Mouse (Mus musculus) heart, adult 18-20 months (tissue): ENCODE measurements around the gene Hdgfl2. TPM values are rescaled to one million over a fixed set of nuclear protein-coding genes. Genes with fewer than 3 reads are reported as not detected.
A peak's percentile ranks its signal among the peaks of the same experiment; 100 is the strongest.

ENCODE experiments used
- DNase-seq, 2 experiments: peaks; one replicate each; pipeline ENCODE4 v3.0.0; 2021 to 2022; ENCODE audit warnings: mixed read lengths in 1 of 2
- long read RNA-seq, 2 experiments: library from polyadenylated mRNA; stranded (forward); transcript quantifications; one replicate each; pipeline ENCODE4 v2.0.0; 2021
- total RNA-seq, 2 experiments: library from RNA; stranded (reverse); gene quantifications; 2 replicates each; pipeline ENCODE4 v1.2.3; 2021

Hdgfl2 gene
- 10 to 100 TPM; 30.6 to 37.2 TPM for total RNA-seq
- long read RNA-seq, experiment 1, transcript Hdgfl2-212 (16 exons, 2,270 nt): major isoform, 15 of 48 reads
- long read RNA-seq, experiment 1, partial matches to known transcripts: 9 of 48 reads
- long read RNA-seq, experiment 1, other reads (novel, unspliced or antisense): 20 of 48 reads
- long read RNA-seq, experiment 2, transcript Hdgfl2-212 (16 exons, 2,270 nt): major isoform, 6 of 17 reads
- long read RNA-seq, experiment 2, partial matches to known transcripts: 1 of 17 reads
- long read RNA-seq, experiment 2, other reads (novel, unspliced or antisense): 8 of 17 reads

GRCm38 (mm10) chr17:56078880-56079795 lies at the start of gene Hdgfl2:
Gene Hdgfl2 (plus strand): TSS chr17:56079634.
- peak; percentile 100 for DNase-seq

DNA sequence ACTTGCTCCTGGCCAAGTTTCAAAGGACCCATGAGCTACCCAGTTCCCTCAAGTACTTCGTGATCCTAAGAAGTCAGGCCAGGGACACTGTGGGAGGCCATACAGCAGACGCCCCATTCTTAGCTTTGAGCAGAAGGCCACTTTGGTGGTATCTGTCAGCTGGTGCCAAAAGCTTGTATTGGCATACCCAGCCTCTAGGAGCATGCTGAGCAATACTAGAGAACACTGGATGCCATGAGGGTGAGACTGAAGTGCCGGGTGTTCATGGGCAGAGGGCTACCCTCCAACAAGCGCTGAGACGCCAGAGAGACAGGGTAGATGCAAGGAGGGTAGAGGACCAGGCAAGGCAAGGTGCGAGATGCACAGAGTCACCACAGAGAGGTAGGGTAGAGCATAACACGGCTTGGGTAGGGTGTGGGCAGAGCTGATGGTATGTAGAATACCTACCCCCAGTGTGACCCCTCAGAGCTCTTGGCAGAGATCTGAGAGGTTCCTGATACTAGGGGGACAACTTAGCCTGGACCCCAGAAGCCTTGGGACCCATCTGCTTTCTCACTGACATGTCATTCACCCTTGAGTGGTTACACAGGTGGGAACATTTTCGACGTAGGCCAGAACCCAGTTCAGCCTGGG lies 49.1 kb upstream of the Hdgfl2 start:
- peak in 1 of 2 experiments; percentile 5 for DNase-seq

- peak; percentile 47 to 78 for DNase-seq
Measured at GRCm38 (mm10) chr17:56030919-56031318, 48.5 kb upstream of the Hdgfl2 start.

DNA sequence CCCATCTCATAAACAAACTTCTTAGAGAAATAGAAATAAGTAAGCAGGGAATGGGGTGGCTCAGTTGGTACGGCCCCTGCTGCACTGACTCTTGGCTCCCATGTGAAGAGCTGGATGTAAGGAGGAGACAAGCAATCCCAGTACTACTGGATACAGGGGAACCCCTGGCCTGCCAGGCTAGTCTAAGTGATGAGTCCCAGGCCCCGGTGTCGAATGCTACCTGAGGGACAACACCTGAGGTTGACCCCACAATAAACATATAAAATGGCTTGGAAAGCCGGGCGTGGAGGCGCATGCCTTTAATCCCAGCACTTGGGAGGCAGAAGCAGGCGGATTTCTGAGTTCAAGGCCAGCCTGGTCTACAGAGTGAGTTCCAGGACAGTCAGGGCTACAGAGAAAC lies 48.0 kb upstream of the Hdgfl2 start:
- DNase-seq: peak in 1 of 2 experiments; percentile 9

DNA sequence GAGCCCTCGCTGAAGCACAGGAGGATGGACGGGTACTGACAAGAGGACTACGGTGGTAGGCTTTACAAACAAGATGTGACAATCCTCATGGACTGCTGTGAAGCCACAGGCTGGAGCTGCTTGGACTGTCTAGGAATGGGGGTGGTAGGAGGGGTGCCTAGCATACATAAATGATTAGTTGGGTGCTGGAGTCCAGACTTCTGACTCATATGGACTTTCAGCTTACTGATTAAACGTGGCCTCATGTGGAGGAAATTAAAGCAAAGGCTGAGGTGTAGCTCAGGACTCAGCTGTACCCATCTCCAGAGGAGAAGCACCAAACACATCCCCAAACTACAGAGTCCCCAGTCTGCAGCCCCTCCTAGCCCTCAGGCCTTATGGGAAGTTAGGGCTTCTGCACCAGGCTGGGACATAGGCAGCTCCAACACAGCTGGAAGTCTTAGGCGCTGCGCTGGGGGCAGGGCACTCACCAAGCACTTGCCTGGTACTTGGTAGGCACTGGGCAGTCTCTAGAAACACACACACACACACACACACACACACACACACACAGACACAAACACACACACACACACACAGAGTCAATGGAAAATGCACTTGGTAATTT lies 47.2 kb upstream of the Hdgfl2 start:
- no peak for DNase-seq

DNA sequence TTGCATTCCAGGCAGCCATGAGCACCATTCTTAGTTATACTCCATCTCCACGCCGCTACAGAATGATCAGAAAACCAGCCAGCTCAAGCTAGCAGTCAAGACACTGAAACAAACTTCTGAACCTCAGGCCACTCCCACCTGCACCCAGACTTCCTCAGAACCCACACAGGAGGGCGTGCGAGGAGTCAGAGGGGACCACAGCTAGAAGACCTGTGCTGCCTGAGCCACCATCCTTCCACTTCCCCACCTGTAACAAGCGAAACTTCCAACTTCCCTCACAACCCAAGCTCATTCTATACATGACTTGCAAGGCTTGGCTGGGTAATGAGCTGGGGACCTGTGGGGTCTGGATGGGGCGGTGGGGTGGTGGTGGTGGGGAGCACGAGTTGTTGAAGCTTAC lies 46.6 kb upstream of the Hdgfl2 start:
- peak in 1 of 2 experiments; percentile 21 for DNase-seq

GRCm38 (mm10) chr17:56034040-56034725 lies 45.3 kb upstream of the Hdgfl2 start:
- peak; percentile 50 to 70 for DNase-seq

GRCm38 (mm10) chr17:56034726-56035100 lies 44.7 kb upstream of the Hdgfl2 start:
- peak in 1 of 2 experiments; percentile 17 for DNase-seq

DNA sequence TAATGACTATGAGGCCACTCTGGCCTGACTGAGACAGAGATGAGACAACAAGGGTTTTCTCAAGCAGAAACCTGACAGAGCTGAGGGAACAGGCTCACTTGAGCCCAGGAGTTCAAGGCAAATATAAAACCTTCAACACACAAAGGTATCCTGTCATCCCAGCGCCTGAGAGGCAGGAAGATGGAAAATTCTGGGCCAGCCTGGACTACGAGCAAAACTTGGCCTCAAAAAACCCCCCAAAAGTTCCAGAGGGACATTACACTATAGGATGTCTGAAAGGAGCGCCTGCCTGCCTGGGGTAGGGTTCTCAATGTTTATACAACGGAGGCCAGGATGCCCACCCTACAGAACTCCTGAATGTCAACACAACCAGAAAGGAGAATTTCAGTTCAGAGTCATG lies 44.2 kb upstream of the Hdgfl2 start:
- peak in 1 of 2 experiments; percentile 12 for DNase-seq

GRCm38 (mm10) chr17:56036176-56036900 lies 43.1 kb upstream of the Hdgfl2 start, which contains the start of gene Sh3gl1:
Gene Sh3gl1 (minus strand): TSS chr17:56036635.
- DNase-seq: peak; percentile 99

DNA sequence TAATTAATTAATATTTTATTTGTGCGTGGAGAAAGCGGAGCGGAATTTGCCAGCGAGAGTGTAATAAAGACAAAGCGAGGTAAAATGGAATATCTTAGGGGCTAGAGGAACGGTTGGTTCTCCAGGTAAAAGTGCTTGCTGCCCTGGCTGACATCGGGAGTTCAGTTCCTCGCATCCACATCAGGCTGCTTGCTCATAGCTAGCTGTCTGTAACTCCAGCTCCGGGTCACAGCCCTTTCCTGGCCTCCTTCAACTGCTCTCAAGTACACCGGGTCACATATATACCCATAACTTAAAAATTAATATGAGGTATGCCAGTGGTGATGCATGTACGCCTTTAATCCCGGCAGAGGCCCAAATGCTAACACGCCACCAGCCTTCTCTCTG lies 42.5 kb upstream of the Hdgfl2 start:
- no peak for DNase-seq

- peak in 1 of 2 experiments; percentile 12 for DNase-seq
Measured at GRCm38 (mm10) chr17:56038583-56039261, 40.7 kb upstream of the Hdgfl2 start.

- no peak for DNase-seq
Measured at GRCm38 (mm10) chr17:56039345-56039744, 40.1 kb upstream of the Hdgfl2 start.

GRCm38 (mm10) chr17:56040030-56040856 lies 39.2 kb upstream of the Hdgfl2 start, which contains the start of gene Chaf1a:
Gene Chaf1a (plus strand): TSS chr17:56040439.
- peak; percentile 98 to 99 for DNase-seq

- DNase-seq: no peak
Measured at GRCm38 (mm10) chr17:56040857-56041163, 38.6 kb upstream of the Hdgfl2 start.

- DNase-seq: no peak
Measured at GRCm38 (mm10) chr17:56051369-56051768, 28.1 kb upstream of the Hdgfl2 start.

DNA sequence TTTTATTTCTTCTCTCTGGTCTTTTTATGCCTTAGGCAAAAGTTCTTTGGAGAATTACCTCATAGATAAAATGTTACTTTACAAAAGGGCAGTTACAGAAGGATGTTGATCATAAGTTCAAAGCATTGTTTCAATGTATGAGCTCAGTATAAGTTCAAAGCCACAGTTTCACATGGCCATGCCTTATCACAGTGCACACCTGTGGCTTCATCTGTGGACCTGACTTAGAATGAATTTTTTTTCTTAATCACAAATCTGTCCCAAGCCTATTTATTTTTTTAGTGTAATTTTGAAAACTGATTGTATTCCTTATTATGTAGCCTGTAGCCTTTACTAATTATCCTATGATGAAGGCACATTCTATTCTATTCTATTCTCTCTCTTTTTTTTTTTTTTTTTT lies 24.5 kb upstream of the Hdgfl2 start:
- no peak for DNase-seq

DNA sequence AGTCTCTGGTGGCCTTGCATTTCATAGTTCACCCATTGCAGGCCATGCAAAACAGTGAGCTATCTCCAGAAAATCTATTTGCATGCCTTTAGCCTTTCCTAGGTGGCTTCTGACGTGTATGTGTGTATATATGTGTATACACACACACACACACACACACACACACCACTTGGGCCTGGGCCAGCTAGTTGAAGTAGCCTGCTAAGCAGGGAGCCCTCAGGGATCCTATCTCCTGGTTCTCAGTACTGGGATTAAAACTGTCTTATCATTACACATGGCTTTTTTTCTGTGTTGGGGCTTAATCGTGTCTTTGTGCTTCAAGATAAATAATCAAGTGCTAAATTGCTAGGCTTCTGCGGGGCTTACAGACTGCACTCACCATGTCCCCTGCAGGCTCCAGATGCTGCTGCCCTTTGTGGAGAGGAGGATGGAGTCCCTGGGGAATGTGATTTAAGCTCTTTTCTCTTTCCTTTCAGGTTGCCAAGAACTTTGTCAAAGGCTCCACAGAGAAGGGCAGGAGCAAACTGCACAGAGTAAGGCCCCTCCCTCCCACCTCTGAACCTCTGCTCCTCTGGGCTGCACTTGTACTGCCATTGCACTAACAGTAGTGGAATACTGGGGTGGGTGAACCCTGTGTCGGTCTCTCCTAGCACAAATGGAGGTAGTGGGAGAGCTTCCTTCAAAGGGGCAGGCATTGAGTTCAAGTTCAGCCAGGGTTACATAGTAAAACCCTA lies 23.3 kb upstream of the Hdgfl2 start:
- no peak for DNase-seq
